Mouse (Mus musculus) stomach, embryonic 14.5 days (tissue): Measurements from ENCODE around the gene Celf5. TPM values are rescaled to one million over a fixed set of nuclear protein-coding genes. Genes with fewer than 3 reads are reported as not detected.

Experiments
- ATAC-seq: fragments of 200-750 bp; cut with Nextera tagmentation; 2 replicates; pipeline ENCODE4 v1.8.0; 2017; ENCODE audit warnings: low read depth, moderate TSS enrichment; ENCODE audit not compliant: insufficient number of reproducible peaks, insufficient read depth, low FRiP score
- H3K27ac ChIP-seq: fragments of 300-500 bp; sonication (generic); 2 replicates; pipeline ENCODE4 v1.5.1; 2014; ENCODE audit warnings: mild to moderate bottlenecking, low read length, moderate library complexity, mixed read lengths
- H3K27me3 ChIP-seq: fragments of 300-500 bp; sonication (generic); 2 replicates; pipeline ENCODE4 v1.6.1; 2014; ENCODE audit warnings: low read length, control low read depth, mixed read lengths; ENCODE audit not compliant: control insufficient read depth, insufficient read depth
- H3K36me3 ChIP-seq: fragments of 300-500 bp; sonication (generic); 2 replicates; pipeline ENCODE4 v1.6.1; 2014; ENCODE audit warnings: mild to moderate bottlenecking, control low read depth, low read length, moderate library complexity, mixed read lengths; ENCODE audit not compliant: control insufficient read depth, insufficient read depth
- H3K4me1 ChIP-seq: fragments of 300-500 bp; sonication (generic); 2 replicates; pipeline ENCODE4 v1.6.1; 2014; ENCODE audit warnings: low read length, control low read depth, mixed read lengths; ENCODE audit not compliant: control insufficient read depth, insufficient read depth
- H3K4me2 ChIP-seq: fragments of 300-500 bp; sonication (generic); replicated peaks from 2 replicates; pipeline ENCODE4 v1.6.1; 2014; ENCODE audit warnings: low read depth, low read length, control low read depth
- H3K4me3 ChIP-seq: fragments of 300-500 bp; sonication (generic); 2 replicates; pipeline ENCODE4 v1.5.1; 2014; ENCODE audit warnings: low read depth, low read length, control low read depth
- H3K9ac ChIP-seq: fragments of 300-500 bp; sonication (generic); replicated peaks from 2 replicates; pipeline ENCODE4 v1.6.1; 2014; ENCODE audit warnings: low read depth, mild to moderate bottlenecking, control low read depth, low read length, moderate library complexity, mixed read lengths
- H3K9me3 ChIP-seq: fragments of 300-500 bp; sonication (generic); 2 replicates; pipeline ENCODE4 v1.6.1; 2016; ENCODE audit warnings: low read depth, low read length, control low read depth; ENCODE audit not compliant: control insufficient read depth
- WGBS: fragments of 180-500 bp; shearing (Covaris S2); extraction: QIAGEN DNeasy Blood & Tissue Kit; methylation state at CpG from one replicate; pipeline ENCODE4 v1.1.7; 2014; 5-methylcytosine and 5-hydroxymethylcytosine counted together
- polyA plus RNA-seq: library from polyadenylated mRNA; unstranded; fragments of >200 nt; fragmentation: Nextera tagmentation; extraction: Ambion mirVana; gene quantifications from 2 replicates; pipeline ENCODE4 v1.2.1, GENCODE M21; 2014

Celf5 gene
- polyA plus RNA-seq, 1 experiment from 2014 or later, result 1.7 TPM

- Histone ChIP-seq H3K4me1 (peaks cover 48% of the 10 kb centered on the region), H3K9ac (no peak overlapping the region), H3K27ac (no peak overlapping the region), H3K9me3 (no peaks in the 10 kb centered on the region), H3K4me2 (no peak overlapping the region), H3K4me3 (no peak overlapping the region), H3K36me3 (peaks cover 8% of the 10 kb centered on the region; the same call in 1 of the 2 replicates), H3K27me3 (no peaks in the 10 kb centered on the region)
- 84% methylated on average over 5 of the region's 5 CpGs for WGBS
- ATAC-seq, result no peak
These were observed 60.8 kb downstream of the Celf5 start for GRCm38 (mm10) chr10:81421797-81422100.

DNA sequence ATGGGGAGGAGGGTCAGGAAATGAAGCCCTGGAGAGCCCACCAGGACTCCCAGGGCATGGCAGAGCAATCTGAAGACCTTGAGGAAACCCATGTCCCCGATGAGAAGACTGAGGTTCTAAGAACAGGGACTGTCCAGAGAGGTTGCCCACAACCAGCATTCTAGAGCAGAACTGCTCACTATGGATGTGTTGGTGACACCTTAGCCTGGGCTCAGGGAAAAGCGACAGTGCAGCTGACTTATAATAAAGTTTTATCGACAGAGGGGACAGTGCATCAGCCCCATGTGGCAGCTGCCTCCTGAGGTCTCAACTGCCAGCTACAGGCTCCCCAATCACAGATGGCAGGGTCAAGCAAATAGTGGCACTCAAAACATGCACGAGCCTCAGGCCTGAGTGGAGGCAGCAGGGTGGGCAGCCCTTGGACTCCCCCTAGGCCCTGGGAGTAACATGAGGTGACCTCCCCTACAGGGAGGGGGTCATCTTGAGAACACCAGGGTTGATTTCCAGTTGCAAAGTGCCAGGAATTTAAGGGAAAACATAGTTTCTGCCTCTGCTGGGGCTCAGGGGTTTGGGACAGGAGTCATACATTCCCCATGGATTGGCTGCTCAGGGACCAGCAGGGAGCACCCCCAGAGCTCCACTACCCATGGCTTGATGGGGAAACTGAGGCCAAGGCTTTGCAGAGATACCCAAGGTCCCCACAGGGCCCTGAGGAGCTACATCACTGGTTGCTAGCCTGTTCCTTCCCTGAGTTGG is 61.3 kb downstream of the Celf5 start:
- no peak for ATAC-seq
- Histone ChIP-seq H3K4me1 (peaks cover 48% of the 10 kb centered on the region), H3K36me3 (peaks cover 8% of the 10 kb centered on the region; the same call in 1 of the 2 replicates), H3K9ac (no peak overlapping the region), H3K4me3 (no peak overlapping the region), H3K27me3 (no peaks in the 10 kb centered on the region), H3K9me3 (no peaks in the 10 kb centered on the region), H3K4me2 (no peak overlapping the region), H3K27ac (no peak overlapping the region)
- 74% methylated on average over 4 of the region's 4 CpGs for WGBS

- H3K27me3 ChIP-seq, result no peaks in the 10 kb centered on the region
- peaks cover 8% of the 10 kb centered on the region; the same call in 1 of the 2 replicates for H3K36me3 ChIP-seq
- H3K4me1 ChIP-seq, result peaks cover 45% of the 10 kb centered on the region
- WGBS, result 85% methylated on average over 40 of the region's 40 CpGs
- no peak overlapping the region for H3K9ac ChIP-seq
- H3K9me3 ChIP-seq, result no peaks in the 10 kb centered on the region
- H3K4me2 ChIP-seq, result no peak overlapping the region
- H3K4me3 ChIP-seq, result no peak overlapping the region
- no peak for ATAC-seq
- no peak overlapping the region for H3K27ac ChIP-seq
These were observed 62.2 kb downstream of the Celf5 start for GRCm38 (mm10) chr10:81420191-81420767.

- ATAC-seq, result no peak
- Histone ChIP-seq H3K27me3 (no peaks in the 10 kb centered on the region), H3K27ac (no peak overlapping the region), H3K4me3 (no peak overlapping the region), H3K36me3 (peaks cover 8% of the 10 kb centered on the region; the same call in 1 of the 2 replicates), H3K4me2 (no peak overlapping the region), H3K9ac (no peak overlapping the region), H3K9me3 (no peaks in the 10 kb centered on the region), H3K4me1 (peaks cover 45% of the 10 kb centered on the region)
- 92% methylated on average over 10 of the region's 10 CpGs for WGBS
These were observed 63.2 kb downstream of the Celf5 start for GRCm38 (mm10) chr10:81419111-81419928.

DNA sequence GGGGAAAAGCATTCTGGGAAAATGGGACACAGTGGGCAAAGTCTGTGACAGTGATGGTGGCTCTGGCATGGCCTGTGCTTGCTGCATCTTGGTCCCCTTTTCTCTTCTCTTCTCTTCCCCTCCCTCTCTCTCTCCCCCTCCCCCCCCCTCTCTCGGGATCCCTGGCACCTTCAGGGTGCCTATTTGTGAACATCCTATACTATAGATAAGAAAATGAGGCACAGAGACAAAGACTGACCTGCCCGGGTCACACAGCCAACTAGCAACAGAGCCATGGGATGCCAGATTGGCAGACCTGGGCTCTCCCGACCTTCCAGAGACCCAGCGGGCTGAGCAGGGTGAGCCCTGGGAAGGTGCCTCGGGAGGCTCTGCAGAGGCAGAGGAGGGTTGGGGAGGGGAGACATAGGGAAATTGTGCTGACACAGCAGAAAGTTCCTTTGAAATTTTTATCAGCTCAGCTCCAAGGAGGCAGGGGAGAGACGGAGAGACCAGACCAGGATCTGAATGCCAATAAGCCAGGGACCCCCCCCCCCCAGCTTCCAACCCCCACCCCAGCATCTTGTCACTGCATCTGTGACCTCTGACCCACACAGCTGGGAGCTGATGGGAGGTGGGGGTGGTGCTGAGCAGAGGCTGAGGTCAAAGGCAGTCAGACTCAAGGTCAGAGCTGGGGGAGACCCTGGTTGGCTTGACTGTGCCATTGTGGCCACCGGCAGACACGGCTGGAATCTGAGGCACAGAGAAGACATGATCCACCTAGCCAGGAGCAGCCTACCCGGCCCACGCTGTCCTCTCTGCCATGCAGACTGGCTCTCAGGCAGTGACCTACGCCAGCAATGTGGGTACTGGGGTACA is 64.1 kb downstream of the Celf5 start:
- Histone ChIP-seq H3K4me2 (no peak overlapping the region), H3K9ac (no peak overlapping the region), H3K27ac (no peak overlapping the region), H3K36me3 (peaks cover 8% of the 10 kb centered on the region; the same call in 1 of the 2 replicates), H3K4me3 (no peak overlapping the region), H3K9me3 (no peaks in the 10 kb centered on the region), H3K27me3 (no peaks in the 10 kb centered on the region), H3K4me1 (peaks cover 47% of the 10 kb centered on the region)
- ATAC-seq, result no peak
- 50% methylated on average over 11 of the region's 11 CpGs for whole genome bisulfite sequencing

DNA sequence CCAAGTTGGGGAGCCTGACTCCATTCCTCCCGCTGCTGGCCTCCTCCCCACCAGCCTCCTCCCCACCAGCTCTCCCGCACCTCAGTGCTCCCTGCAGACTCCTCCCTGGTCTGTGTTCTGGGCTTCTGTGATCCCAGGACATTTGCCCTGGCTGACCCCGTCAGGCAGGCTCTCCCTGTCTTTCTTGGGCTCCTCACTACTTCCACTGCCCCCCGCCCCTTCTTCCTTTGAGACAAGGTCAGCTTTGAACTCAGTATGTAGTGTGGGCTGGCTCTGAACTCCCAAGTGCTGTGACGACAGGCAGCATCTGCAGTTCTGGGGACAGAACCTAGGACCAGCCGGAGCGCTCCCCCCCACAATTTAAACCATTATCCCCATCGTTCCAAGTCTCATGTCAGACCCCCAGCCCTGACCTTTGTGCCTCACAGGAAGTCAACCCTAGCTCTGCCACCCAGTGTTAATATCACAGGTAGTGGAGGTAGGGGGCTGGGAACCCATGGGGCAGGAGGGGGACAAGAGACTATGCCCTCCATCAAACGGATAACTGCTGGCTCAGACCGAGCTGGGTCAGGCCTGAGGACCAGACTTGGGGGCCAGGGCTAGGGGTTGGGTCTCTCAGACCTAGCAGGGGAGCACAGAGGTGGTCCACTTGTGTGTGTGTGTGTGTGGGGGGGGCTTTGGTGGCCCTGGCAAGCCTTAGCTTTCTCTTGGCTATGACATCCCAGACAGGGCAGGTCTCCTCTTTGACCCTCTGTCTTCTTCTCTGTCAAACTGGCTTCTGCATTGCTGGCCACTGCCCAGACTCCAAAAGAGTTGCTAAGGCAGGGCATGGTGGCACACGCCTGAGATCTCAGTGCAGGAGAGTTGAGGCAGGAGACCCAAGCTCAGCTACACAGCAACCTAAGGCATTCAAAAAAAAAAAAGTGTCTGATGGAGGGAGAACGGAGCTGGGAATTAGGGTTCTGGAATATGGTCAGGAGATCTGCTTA is 65.0 kb downstream of the Celf5 start:
- H3K9me3 ChIP-seq, result no peaks in the 10 kb centered on the region
- no peak for ATAC-seq
- H3K9ac ChIP-seq, result peak overlapping the region; percentile 11; the same call in 1 of the 2 replicates
- H3K4me3 ChIP-seq, result peak overlapping the region; percentile 25
- 48% methylated on average over 12 of the region's 12 CpGs for WGBS
- H3K4me2 ChIP-seq, result peak overlapping the region; percentile 55
- peaks cover 53% of the 10 kb centered on the region for H3K4me1 ChIP-seq
- H3K36me3 ChIP-seq, result peaks cover 8% of the 10 kb centered on the region; the same call in 1 of the 2 replicates
- peak overlapping the region; percentile 80 for H3K27ac ChIP-seq
- no peaks in the 10 kb centered on the region for H3K27me3 ChIP-seq

DNA sequence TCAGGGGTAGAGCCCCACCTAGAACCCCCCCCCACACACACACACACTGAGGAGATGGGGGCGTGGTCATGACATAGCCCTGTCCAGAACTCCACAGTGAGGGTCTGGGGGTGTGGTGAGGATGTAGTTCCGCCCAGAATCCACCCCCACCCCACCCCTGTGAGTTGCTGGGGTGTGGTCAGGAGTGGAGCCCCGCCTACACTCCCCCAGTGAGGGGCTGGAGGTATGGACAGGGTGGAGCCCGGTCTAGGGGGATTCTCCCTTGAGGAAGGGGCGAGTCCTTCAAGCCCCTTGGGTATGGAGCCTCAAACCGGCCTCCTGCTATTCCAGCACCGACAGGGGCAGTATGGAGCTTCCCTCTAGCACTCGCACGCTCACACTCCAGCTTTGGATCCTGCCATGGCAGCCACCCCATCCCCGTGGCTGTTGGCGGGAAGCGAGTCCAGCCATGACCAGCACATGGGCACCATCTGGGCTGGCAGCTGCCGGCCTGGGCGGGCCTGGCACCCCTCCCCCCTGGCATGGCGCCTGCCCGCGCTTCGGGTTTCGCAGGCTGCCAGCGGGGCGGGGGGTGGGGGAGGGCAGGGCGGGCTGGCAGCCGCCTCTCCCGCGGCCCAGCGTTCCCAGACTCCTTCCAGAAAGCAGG is 65.8 kb downstream of the Celf5 start:
- Histone ChIP-seq H3K9me3 (no peaks in the 10 kb centered on the region), H3K4me2 (peak overlapping the region; percentile 55), H3K4me1 (peaks cover 62% of the 10 kb centered on the region), H3K9ac (peak overlapping the region; percentile 11; the same call in 1 of the 2 replicates), H3K4me3 (peak overlapping the region; percentile 25), H3K36me3 (peaks cover 8% of the 10 kb centered on the region; the same call in 1 of the 2 replicates), H3K27me3 (no peaks in the 10 kb centered on the region), H3K27ac (peak overlapping the region; percentile 80)
- ATAC-seq, result peak; percentile 67
- WGBS, result 1% methylated on average over 23 of the region's 26 CpGs
